Mouse (Mus musculus): Measurements from ENCODE around the gene Chchd1. TPM values are rescaled to one million over a fixed set of nuclear protein-coding genes. Genes with fewer than 3 reads are reported as not detected.

Gene Chchd1
- total RNA-seq, 2 experiments from 2014 or later: 61.3 to 67.0 TPM

GRCm38 (mm10) chr14:20746935-20747334, 44.1 kb downstream of the Chchd1 start:
- intact Hi-C loops (cut with DNase I): loop anchor here (5.0 to 10.0 kb wide), 2 partner anchors 125 to 278 kb away; no protein-coding TSS in a partner anchor
- no peak for DNase-seq (ENCODE audit: extremely low spot score in 1 of 2, low spot score in 2 of 2)

- intact Hi-C loops (cut with DNase I): loop anchor here (5.0 to 10.0 kb wide), 2 partner anchors 124 to 276 kb away; no protein-coding TSS in a partner anchor
- no peak for DNase-seq (ENCODE audit: extremely low spot score in 1 of 2, low spot score in 2 of 2)
These were observed 45.6 kb downstream of the Chchd1 start for GRCm38 (mm10) chr14:20748388-20748787.

GRCm38 (mm10) chr14:20749494-20750051, 46.8 kb downstream of the Chchd1 start:
- intact Hi-C loops (cut with DNase I): loop anchor here (5.0 to 10.0 kb wide), 2 partner anchors 123 to 275 kb away; no protein-coding TSS in a partner anchor
- no peak for DNase-seq (ENCODE audit: extremely low spot score in 1 of 2, low spot score in 2 of 2)

GRCm38 (mm10) chr14:20750503-20750902, 47.7 kb downstream of the Chchd1 start:
- no peak for DNase-seq (ENCODE audit: extremely low spot score in 1 of 2, low spot score in 2 of 2)
- intact Hi-C loops (cut with DNase I): no loop called here

- intact Hi-C loops (cut with DNase I): no loop called here
- no peak for DNase-seq (ENCODE audit: extremely low spot score in 1 of 2, low spot score in 2 of 2)
These were observed 51.0 kb downstream of the Chchd1 start for GRCm38 (mm10) chr14:20753792-20754191.

Small RNA genes lying within 50 kb of the gene (microRNA-seq; reads per million reads assigned to microRNA genes)
- gene Mir6946: 1.1 reads per million

Other genes with a start within 250 kb of the Chchd1 start
- 10 to 100 TPM; 50.6 to 52.6 TPM for gene Anxa7, start 222.9 kb upstream of the Chchd1 start, total RNA-seq (2021)
- gene Mss51, start 206.1 kb upstream of the Chchd1 start, total RNA-seq (2021): 1 to 10 TPM in 1 of 2 experiments, under 1 TPM in 1; 0.97 to 1.1 TPM
- gene Ppp3cb, start 156.4 kb upstream of the Chchd1 start, total RNA-seq (2021): 100 to 1,000 TPM; 434 TPM
- gene Usp54, start 61.9 kb upstream of the Chchd1 start, total RNA-seq (2021): 10 to 100 TPM; 21.2 to 29.3 TPM
- gene Myoz1, start 46.5 kb upstream of the Chchd1 start, total RNA-seq (2021): not detected
- gene Synpo2l, start 34.7 kb upstream of the Chchd1 start, total RNA-seq (2021): under 1 TPM; 0.36 to 0.73 TPM
- 100 to 1,000 TPM; 102 to 109 TPM for gene Sec24c, start 28.7 kb upstream of the Chchd1 start, total RNA-seq (2021)
- 10 to 100 TPM; 19.6 to 20.3 TPM for gene Fut11, start 8.0 kb upstream of the Chchd1 start, total RNA-seq (2021)
- gene Zswim8, start 4.5 kb downstream of the Chchd1 start, total RNA-seq (2021): 100 to 1,000 TPM; 134 to 138 TPM
- gene Ndst2, start 31.6 kb downstream of the Chchd1 start, total RNA-seq (2021): 10 to 100 TPM; 17.3 to 21.8 TPM
- gene Camk2g, start 91.1 kb downstream of the Chchd1 start, total RNA-seq (2021): 100 to 1,000 TPM; 255 to 269 TPM
- gene Plau, start 133.7 kb downstream of the Chchd1 start, total RNA-seq (2021): 1 to 10 TPM; 3.4 to 4.2 TPM
- 10 to 100 TPM; 22.2 to 25.8 TPM for gene Vcl, start 226.4 kb downstream of the Chchd1 start, total RNA-seq (2021)